ENCODE assay signal across 8 mouse cellular contexts in genomic region chr7:121485266-121485665, GRCm38 (mm10).
DNase-seq lines count a peak whose midpoint lies in the region; ATAC-seq and TF ChIP-seq lines count a peak whose summit lies in the region.
"Had no signal": no experiment of that assay in that cellular context is flagged by ENCODE, and none has a peak within 500 bp of the region (broad histone marks: within the 10 kb centered on the region; RNA-seq: fewer than 3 reads in every experiment).

No protein-coding gene starts in this region.

- ATAC-seq in limb, embryonic 11.5 days (ENCODE audit: insufficient number of reproducible peaks, low FRiP score, low TSS enrichment, low read depth), result no peak
- no peak for ATAC-seq in limb, embryonic 14.5 days (ENCODE audit: low FRiP score, low read depth)
- ATAC-seq in hindbrain, embryonic 14.5 days (ENCODE audit: low FRiP score), result no peak

- no peak overlapping the region for H3K4me2 ChIP-seq in limb, embryonic 11.5 days (ENCODE audit: low read depth, severe bottlenecking)
- no peak overlapping the region for H3K4me2 ChIP-seq in limb, embryonic 14.5 days (replicated peaks; ENCODE audit: low read depth, low read length, severe bottlenecking)
- H3K4me2 ChIP-seq in hindbrain, embryonic 14.5 days (replicated peaks), result no peak overlapping the region
- H3K4me2 ChIP-seq: embryonic facial prominence, embryonic 13.5 days had no signal

- no peaks in the 10 kb centered on the region for H3K9me3 ChIP-seq in limb, embryonic 11.5 days (ENCODE audit: control insufficient read depth, low read length)
- no peaks in the 10 kb centered on the region for H3K9me3 ChIP-seq in limb, embryonic 10.5 days (replicated peaks)
- no peaks in the 10 kb centered on the region for H3K9me3 ChIP-seq in limb, embryonic 14.5 days (ENCODE audit: control insufficient read depth, low read length)
- no peaks in the 10 kb centered on the region for H3K9me3 ChIP-seq in hindbrain, embryonic 14.5 days (ENCODE audit: control insufficient read depth, low read length)
- H3K9me3 ChIP-seq: embryonic facial prominence, embryonic 13.5 days had no signal

- no peak overlapping the region for H3K9ac ChIP-seq in limb, embryonic 11.5 days (ENCODE audit: low read length)
- H3K9ac ChIP-seq in limb, embryonic 14.5 days (ENCODE audit: low read depth, low read length, severe bottlenecking), result no peak overlapping the region
- H3K9ac ChIP-seq in hindbrain, embryonic 14.5 days, result no peak overlapping the region
- H3K9ac ChIP-seq: embryonic facial prominence, embryonic 13.5 days had no signal

- peak; percentile 59 for TF ChIP-seq CTCF in bone marrow macrophage, adult 2 months (IDR thresholded peaks at IDR 0.05; ENCODE audit: low read depth, low read length)

- TF ChIP-seq POLR2A in bone marrow macrophage, adult 2 months (IDR thresholded peaks at IDR 0.05; ENCODE audit: borderline replicate concordance, low read depth, low read length), result no peak
- TF ChIP-seq POLR2A in limb, embryonic 14.5 days (IDR thresholded peaks at IDR 0.05; ENCODE audit: borderline replicate concordance, extremely low read depth, insufficient read depth, insufficient read length), result no peak

- no peak overlapping the region for H3K4me3 ChIP-seq in limb, embryonic 11.5 days (ENCODE audit: low read depth, low read length)
- no peak overlapping the region for H3K4me3 ChIP-seq in limb, embryonic 10.5 days
- no peak overlapping the region for H3K4me3 ChIP-seq in bone marrow macrophage, adult 2 months (ENCODE audit: insufficient read depth, low read length)
- no peak overlapping the region for H3K4me3 ChIP-seq in limb, embryonic 14.5 days (replicated peaks; ENCODE audit: low read length)
- H3K4me3 ChIP-seq in hindbrain, embryonic 14.5 days (replicated peaks; ENCODE audit: low read length), result no peak overlapping the region
- H3K4me3 ChIP-seq: embryonic facial prominence, embryonic 13.5 days had no signal

- H3K36me3 ChIP-seq in limb, embryonic 11.5 days (ENCODE audit: control insufficient read depth, insufficient read depth, low read length), result no peaks in the 10 kb centered on the region
- no peaks in the 10 kb centered on the region for H3K36me3 ChIP-seq in limb, embryonic 10.5 days
- no peaks in the 10 kb centered on the region for H3K36me3 ChIP-seq in limb, embryonic 14.5 days (ENCODE audit: control insufficient read depth, insufficient read depth, low read length)
- H3K36me3 ChIP-seq in hindbrain, embryonic 14.5 days (replicated peaks; ENCODE audit: control insufficient read depth, insufficient read depth), result no peaks in the 10 kb centered on the region
- H3K36me3 ChIP-seq: embryonic facial prominence, embryonic 13.5 days had no signal

- 75% methylated on average over 2 of the region's 2 CpGs for WGBS in limb, embryonic 11.5 days
- 77% methylated on average over 2 of the region's 2 CpGs for WGBS in limb, embryonic 10.5 days
- WGBS in limb, embryonic 14.5 days, result 68% methylated on average over 2 of the region's 2 CpGs
- WGBS in hindbrain, embryonic 14.5 days, result 71% methylated on average over 2 of the region's 2 CpGs

- no peaks in the 10 kb centered on the region for H3K27me3 ChIP-seq in limb, embryonic 11.5 days (ENCODE audit: control insufficient read depth, insufficient read depth, low read length)
- H3K27me3 ChIP-seq in limb, embryonic 10.5 days (ENCODE audit: low read depth, poor library complexity, severe bottlenecking), result no peaks in the 10 kb centered on the region
- H3K27me3 ChIP-seq in limb, embryonic 14.5 days (ENCODE audit: control insufficient read depth, insufficient read depth, low read length), result no peaks in the 10 kb centered on the region
- H3K27me3 ChIP-seq in hindbrain, embryonic 14.5 days (ENCODE audit: control insufficient read depth, insufficient read depth, low read length), result no peaks in the 10 kb centered on the region
- H3K27me3 ChIP-seq: embryonic facial prominence, embryonic 13.5 days had no signal

- no peaks in the 10 kb centered on the region for H3K4me1 ChIP-seq in limb, embryonic 11.5 days (ENCODE audit: control insufficient read depth, insufficient read depth, low read length)
- H3K4me1 ChIP-seq in limb, embryonic 10.5 days, result peaks cover 5% of the 10 kb centered on the region
- H3K4me1 ChIP-seq in bone marrow macrophage, adult 2 months (ENCODE audit: control insufficient read depth, insufficient read depth, low read length), result no peaks in the 10 kb centered on the region
- no peaks in the 10 kb centered on the region for H3K4me1 ChIP-seq in limb, embryonic 14.5 days (ENCODE audit: control insufficient read depth, insufficient read depth, low read length)
- H3K4me1 ChIP-seq in hindbrain, embryonic 14.5 days (replicated peaks; ENCODE audit: control insufficient read depth, insufficient read depth, low read length), result no peaks in the 10 kb centered on the region
- H3K4me1 ChIP-seq: embryonic facial prominence, embryonic 13.5 days had no signal

- DNase-seq in limb, embryonic 11.5 days (ENCODE audit: low spot score), result peak; percentile 34
- DNase-seq in limb, embryonic 10.5 days (ENCODE audit: low spot score), result no peak
- peak; percentile 50 to 86 for DNase-seq in frontal cortex, adult 2 months (ENCODE audit: extremely low spot score in 1 of 2, low spot score in 1 of 2)
- peak; percentile 23 for DNase-seq in limb, embryonic 14.5 days (ENCODE audit: low spot score)
- DNase-seq in T-cell, adult 2 months (ENCODE audit: low spot score), result no peak
- no peak for DNase-seq in hindbrain, embryonic 14.5 days (ENCODE audit: low spot score)

- no peak overlapping the region for H3K27ac ChIP-seq in limb, embryonic 11.5 days (replicated peaks; ENCODE audit: low read depth, low read length)
- no peak overlapping the region for H3K27ac ChIP-seq in limb, embryonic 10.5 days
- no peak overlapping the region for H3K27ac ChIP-seq in bone marrow macrophage, adult 2 months (ENCODE audit: insufficient read depth, low read depth, low read length)
- H3K27ac ChIP-seq in limb, embryonic 14.5 days (replicated peaks; ENCODE audit: low read depth, low read length), result no peak overlapping the region
- no peak overlapping the region for H3K27ac ChIP-seq in hindbrain, embryonic 14.5 days
- H3K27ac ChIP-seq: embryonic facial prominence, embryonic 13.5 days had no signal

Comparison
In these comparisons a context has a peak if more than half of its experiments do, and no peak if none do; other contexts are left out.
1. DNase-seq: peak in limb, embryonic 11.5 days (single experiment), frontal cortex, adult 2 months (2 of 2) and limb, embryonic 14.5 days (single experiment); none in limb, embryonic 10.5 days (single experiment), T-cell, adult 2 months (single experiment) and hindbrain, embryonic 14.5 days (single experiment).